Mouse (Mus musculus) intestine, embryonic 14.5 days (tissue): ENCODE data around the gene Acp7. TPM values are rescaled to one million over a fixed set of nuclear protein-coding genes. Genes with fewer than 3 reads are reported as not detected.

Experiments used
- ATAC-seq: fragments of 200-750 bp; cut with Nextera tagmentation; replicated peaks from 2 replicates; pipeline ENCODE4 v1.8.0; 2017; ENCODE audit warnings: low read depth, moderate number of reproducible peaks, moderate TSS enrichment, moderate library complexity; ENCODE audit not compliant: low FRiP score, low TSS enrichment
- DNase-seq: peaks from one replicate; pipeline ENCODE4 v3.0.0-alpha.2; 2018; ENCODE audit warnings: low spot score
- H3K27ac ChIP-seq: fragments of 300-500 bp; sonication (generic); 2 replicates; pipeline ENCODE4 v1.5.1; 2014; ENCODE audit warnings: low read depth, mild to moderate bottlenecking, control low read depth
- H3K27me3 ChIP-seq: fragments of 300-500 bp; sonication (generic); replicated peaks from 2 replicates; pipeline ENCODE4 v1.6.1; 2014; ENCODE audit warnings: low read length, control low read depth; ENCODE audit not compliant: control insufficient read depth, insufficient read depth
- H3K36me3 ChIP-seq: fragments of 300-500 bp; sonication (generic); 2 replicates; pipeline ENCODE4 v1.6.1; 2014; ENCODE audit warnings: low read length, control low read depth; ENCODE audit not compliant: control insufficient read depth, insufficient read depth
- H3K4me1 ChIP-seq: fragments of 300-500 bp; sonication (generic); replicated peaks from 2 replicates; pipeline ENCODE4 v1.6.1; 2014; ENCODE audit warnings: low read length, control low read depth, mixed read lengths; ENCODE audit not compliant: control insufficient read depth, insufficient read depth
- H3K4me2 ChIP-seq: fragments of 300-500 bp; sonication (generic); 2 replicates; pipeline ENCODE4 v1.6.1; 2014; ENCODE audit warnings: low read length
- H3K4me3 ChIP-seq: fragments of 300-500 bp; sonication (generic); 2 replicates; pipeline ENCODE4 v1.5.1; 2014; ENCODE audit warnings: low read depth, low read length, control low read depth, mixed read lengths
- H3K9ac ChIP-seq: fragments of 300-500 bp; sonication (generic); 2 replicates; pipeline ENCODE4 v1.6.1; 2014; ENCODE audit warnings: mild to moderate bottlenecking, low read length
- H3K9me3 ChIP-seq: fragments of 300-500 bp; sonication (generic); 2 replicates; pipeline ENCODE4 v1.6.1; 2016; ENCODE audit warnings: low read length, control low read depth; ENCODE audit not compliant: control insufficient read depth
- WGBS: fragments of 180-500 bp; shearing (Covaris S2); extraction: QIAGEN DNeasy Blood & Tissue Kit; methylation state at CpG from one replicate; pipeline ENCODE4 v1.1.7; 2014; 5-methylcytosine and 5-hydroxymethylcytosine counted together
- polyA plus RNA-seq: library from polyadenylated mRNA; unstranded; fragments of >200 nt; fragmentation: Nextera tagmentation; extraction: Ambion mirVana; gene quantifications from 2 replicates; pipeline ENCODE4 v1.2.1, GENCODE M21; 2014

The Acp7 gene
- polyA plus RNA-seq, 1 experiment from 2014 or later: not detected

- Histone ChIP-seq H3K4me1 (peaks cover 61% of the 10 kb centered on the region), H3K9me3 (no peaks in the 10 kb centered on the region), H3K27ac (no peak overlapping the region; the same call in 1 of the 2 replicates), H3K9ac (no peak overlapping the region), H3K36me3 (0 out of 2 replicates have a peak, but pooled peaks cover 6% of the 10 kb centered on the region), H3K4me3 (no peak overlapping the region), H3K27me3 (no peaks in the 10 kb centered on the region), H3K4me2 (no peak overlapping the region)
- ATAC-seq (no peak), DNase-seq (no peak)
- 61% methylated on average over 6 of the region's 6 CpGs for WGBS
Measured at GRCm38 (mm10) chr7:28586663-28587411, 44.3 kb downstream of the Acp7 start.

- H3K27me3 ChIP-seq: no peaks in the 10 kb centered on the region
- no peaks in the 10 kb centered on the region for H3K9me3 ChIP-seq
- 76% methylated on average over 6 of the region's 6 CpGs for WGBS
- no peak overlapping the region for H3K9ac ChIP-seq
- no peak for ATAC-seq
- H3K4me2 ChIP-seq: no peak overlapping the region
- H3K4me1 ChIP-seq: peaks cover 56% of the 10 kb centered on the region
- no peaks in the 10 kb centered on the region for H3K36me3 ChIP-seq
- no peak overlapping the region for H3K4me3 ChIP-seq
- DNase-seq: no peak
- no peak overlapping the region for H3K27ac ChIP-seq
Measured at GRCm38 (mm10) chr7:28585001-28585400, 46.1 kb downstream of the Acp7 start.

GRCm38 (mm10) chr7:28584468-28584867, 46.7 kb downstream of the Acp7 start:
- H3K4me2 ChIP-seq: no peak overlapping the region
- DNase-seq (no peak), ATAC-seq (no peak)
- no peaks in the 10 kb centered on the region for H3K9me3 ChIP-seq
- H3K27me3 ChIP-seq: no peaks in the 10 kb centered on the region
- H3K4me3 ChIP-seq: no peak overlapping the region
- peaks cover 57% of the 10 kb centered on the region for H3K4me1 ChIP-seq
- WGBS: 44% methylated on average over 4 of the region's 4 CpGs
- H3K27ac ChIP-seq: peak overlapping the region; percentile 52; the same call in 1 of the 2 replicates
- no peaks in the 10 kb centered on the region for H3K36me3 ChIP-seq
- no peak overlapping the region for H3K9ac ChIP-seq

- H3K9ac ChIP-seq: no peak overlapping the region
- peak; percentile 76; the same call in 1 of the 2 replicates for ATAC-seq
- no peak overlapping the region for H3K4me3 ChIP-seq
- DNase-seq: no peak
- H3K27ac ChIP-seq: peak overlapping the region; percentile 52
- H3K9me3 ChIP-seq: no peaks in the 10 kb centered on the region
- 64% methylated on average over 8 of the region's 8 CpGs for WGBS
- H3K4me2 ChIP-seq: no peak overlapping the region; the same call in 1 of the 2 replicates
- peaks cover 61% of the 10 kb centered on the region for H3K4me1 ChIP-seq
- H3K27me3 ChIP-seq: no peaks in the 10 kb centered on the region
- no peaks in the 10 kb centered on the region for H3K36me3 ChIP-seq
Measured at GRCm38 (mm10) chr7:28583570-28584344, 47.4 kb downstream of the Acp7 start.

- H3K9me3 ChIP-seq: no peaks in the 10 kb centered on the region
- H3K27ac ChIP-seq: peak overlapping the region; percentile 52
- no peak for ATAC-seq
- H3K4me1 ChIP-seq: peaks cover 54% of the 10 kb centered on the region
- no peaks in the 10 kb centered on the region for H3K36me3 ChIP-seq
- no peak overlapping the region for H3K9ac ChIP-seq
- H3K27me3 ChIP-seq: no peaks in the 10 kb centered on the region
- DNase-seq: no peak
- no peak overlapping the region for H3K4me3 ChIP-seq
- no peak overlapping the region for H3K4me2 ChIP-seq
- 69% methylated on average over 11 of the region's 11 CpGs for WGBS
Measured at GRCm38 (mm10) chr7:28582841-28583240, 48.3 kb downstream of the Acp7 start.

GRCm38 (mm10) chr7:28581721-28582120, 49.4 kb downstream of the Acp7 start:
- DNase-seq: no peak

GRCm38 (mm10) chr7:28579826-28580225, 51.3 kb downstream of the Acp7 start:
- ATAC-seq (no peak), DNase-seq (no peak)
- H3K4me3 ChIP-seq: no peak overlapping the region
- no peaks in the 10 kb centered on the region for H3K9me3 ChIP-seq
- 74% methylated on average over 5 of the region's 5 CpGs for WGBS
- peaks cover 40% of the 10 kb centered on the region for H3K4me1 ChIP-seq
- H3K27ac ChIP-seq: no peak overlapping the region
- no peak overlapping the region for H3K4me2 ChIP-seq
- H3K36me3 ChIP-seq: no peaks in the 10 kb centered on the region
- H3K9ac ChIP-seq: no peak overlapping the region
- H3K27me3 ChIP-seq: no peaks in the 10 kb centered on the region

More at GRCm38 (mm10) chr7:28581721-28582120, 49.4 kb downstream of the Acp7 start:
- no peak overlapping the region for H3K4me3 ChIP-seq
- no peak overlapping the region for H3K9ac ChIP-seq
- H3K27me3 ChIP-seq: no peaks in the 10 kb centered on the region
- no peaks in the 10 kb centered on the region for H3K36me3 ChIP-seq
- H3K4me2 ChIP-seq: no peak overlapping the region
- ATAC-seq: no peak
- peak overlapping the region; percentile 52 for H3K27ac ChIP-seq
- H3K9me3 ChIP-seq: no peaks in the 10 kb centered on the region
- H3K4me1 ChIP-seq: peaks cover 49% of the 10 kb centered on the region
- 71% methylated on average over 4 of the region's 4 CpGs for WGBS

GRCm38 (mm10) chr7:28578543-28579053, 52.5 kb downstream of the Acp7 start:
- 69% methylated on average over 5 of the region's 5 CpGs for WGBS
- peak overlapping the region; percentile 68 for H3K27ac ChIP-seq
- no peak for ATAC-seq
- no peak overlapping the region for H3K9ac ChIP-seq
- H3K4me1 ChIP-seq: peaks cover 30% of the 10 kb centered on the region
- H3K27me3 ChIP-seq: no peaks in the 10 kb centered on the region
- no peak overlapping the region for H3K4me2 ChIP-seq
- no peaks in the 10 kb centered on the region for H3K9me3 ChIP-seq
- no peaks in the 10 kb centered on the region for H3K36me3 ChIP-seq
- H3K4me3 ChIP-seq: no peak overlapping the region
- no peak for DNase-seq
